Mouse (Mus musculus) forebrain, postnatal 0 days (tissue): ENCODE measurements at regions not wholly inside any gene's neighbourhood (a gene's known extent, or its start where the extent isn't known, plus 50 kb on each side); places are given as distances from the start of the nearest gene placed in this dataset.

Experiments used
- ATAC-seq: fragments of 200-750 bp; cut with Nextera tagmentation; 2 replicates; pipeline ENCODE4 v1.8.0; 2017; ENCODE audit warnings: mild to moderate bottlenecking, moderate library complexity
- DNase-seq: peaks from one replicate; pipeline ENCODE4 v3.0.0-alpha.2; 2015
- H3K27ac ChIP-seq: fragments of 300-500 bp; sonication (generic); 2 replicates; pipeline ENCODE4 v1.5.1; 2014; ENCODE audit warnings: low read depth, mild to moderate bottlenecking, antibody characterized with exemption, low read length, moderate library complexity, mixed read lengths
- H3K27me3 ChIP-seq: fragments of 300-500 bp; sonication (generic); 2 replicates; pipeline ENCODE4 v1.6.1; 2014; ENCODE audit warnings: mild to moderate bottlenecking, low read length, mixed read lengths; ENCODE audit not compliant: insufficient read depth
- H3K36me3 ChIP-seq: fragments of 300-500 bp; sonication (generic); 2 replicates; pipeline ENCODE4 v1.6.1; 2014; ENCODE audit warnings: mild to moderate bottlenecking, moderate library complexity; ENCODE audit not compliant: insufficient read depth
- H3K4me1 ChIP-seq: fragments of 300-500 bp; sonication (generic); 2 replicates; pipeline ENCODE4 v1.6.1; 2014; ENCODE audit warnings: antibody characterized with exemption; ENCODE audit not compliant: insufficient read depth
- H3K4me2 ChIP-seq: fragments of 300-500 bp; sonication (generic); 2 replicates; pipeline ENCODE4 v1.6.1; 2014; ENCODE audit warnings: low read depth, mild to moderate bottlenecking, moderate library complexity
- H3K4me3 ChIP-seq: fragments of 300-500 bp; sonication (generic); 2 replicates; pipeline ENCODE4 v1.5.1; 2014; ENCODE audit warnings: low read depth, low read length, mixed read lengths
- H3K9ac ChIP-seq: fragments of 300-500 bp; sonication (generic); 2 replicates; pipeline ENCODE4 v1.6.1; 2014; ENCODE audit warnings: mild to moderate bottlenecking
- H3K9me3 ChIP-seq: fragments of 300-500 bp; sonication (generic); 2 replicates; pipeline ENCODE4 v1.6.1; 2016; ENCODE audit warnings: low read length
- CTCF ChIP-seq: sonication (generic); IDR thresholded peaks from 2 replicates; pipeline ENCODE4 v1.5.1; 2016; ENCODE audit warnings: antibody characterized with exemption, control low read depth, low read depth
- WGBS: fragments of 180-500 bp; shearing (Covaris S2); extraction: QIAGEN DNeasy Blood & Tissue Kit; methylation state at CpG from one replicate; pipeline ENCODE4 v1.1.7; 2014; 5-methylcytosine and 5-hydroxymethylcytosine counted together

DNA sequence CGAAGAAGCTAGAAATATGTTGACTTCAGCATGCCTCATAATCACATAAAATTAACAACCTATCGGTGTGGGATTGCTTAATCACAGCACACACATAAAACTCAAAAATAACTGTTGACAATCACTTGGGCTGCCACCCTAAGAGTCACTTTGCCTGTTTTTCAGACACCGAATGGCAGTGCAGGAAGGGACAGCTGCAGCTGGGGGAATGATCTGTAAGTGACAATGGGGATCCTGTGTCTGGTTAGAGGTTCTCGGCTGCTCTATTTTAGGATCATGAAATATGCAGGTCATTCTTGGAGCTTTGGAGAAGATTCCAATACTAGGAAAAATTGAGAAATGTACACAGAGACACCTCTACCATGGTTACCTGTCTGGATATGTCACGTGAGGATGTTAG, 54.4 kb upstream of the Tcf12 start:
- Histone ChIP-seq H3K36me3 (no peaks in the 10 kb centered on the region), H3K4me2 (no peak overlapping the region), H3K4me3 (no peak overlapping the region), H3K9me3 (no peaks in the 10 kb centered on the region), H3K9ac (no peak overlapping the region), H3K27ac (no peak overlapping the region), H3K27me3 (no peaks in the 10 kb centered on the region), H3K4me1 (0 out of 2 replicates have a peak, but pooled peaks cover 3% of the 10 kb centered on the region)
- DNase-seq (no peak), ATAC-seq (no peak)
- TF ChIP-seq CTCF = no peak
- 62% methylated on average over 5 of the region's 5 CpGs for WGBS

DNA sequence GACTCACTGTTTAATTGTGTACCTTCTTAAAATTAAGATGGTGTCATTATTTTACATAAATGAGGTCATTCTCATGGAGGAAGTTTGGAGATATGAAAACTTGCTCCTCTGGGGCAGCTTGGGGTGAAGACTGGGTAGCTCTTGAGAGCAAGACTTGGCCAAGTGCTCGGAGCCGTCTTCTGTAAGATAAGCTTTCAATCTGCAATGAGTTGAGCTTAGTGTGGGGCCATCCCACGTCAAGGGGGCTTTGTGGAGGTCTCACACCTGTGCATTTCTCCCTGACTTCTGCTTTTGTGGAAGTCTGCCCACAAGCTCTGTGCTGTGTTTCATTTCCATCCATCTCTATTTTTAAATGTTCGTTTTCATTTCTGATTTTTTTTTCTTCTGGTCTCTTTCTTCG, 54.9 kb upstream of the Tcf12 start:
- Histone ChIP-seq H3K27me3 (no peaks in the 10 kb centered on the region), H3K9ac (no peak overlapping the region), H3K4me3 (no peak overlapping the region), H3K4me1 (0 out of 2 replicates have a peak, but pooled peaks cover 3% of the 10 kb centered on the region), H3K9me3 (no peaks in the 10 kb centered on the region), H3K4me2 (no peak overlapping the region), H3K36me3 (no peaks in the 10 kb centered on the region), H3K27ac (no peak overlapping the region)
- WGBS = 83% methylated on average over 5 of the region's 5 CpGs
- DNase-seq = no peak
- TF ChIP-seq CTCF = no peak
- ATAC-seq = no peak

DNA sequence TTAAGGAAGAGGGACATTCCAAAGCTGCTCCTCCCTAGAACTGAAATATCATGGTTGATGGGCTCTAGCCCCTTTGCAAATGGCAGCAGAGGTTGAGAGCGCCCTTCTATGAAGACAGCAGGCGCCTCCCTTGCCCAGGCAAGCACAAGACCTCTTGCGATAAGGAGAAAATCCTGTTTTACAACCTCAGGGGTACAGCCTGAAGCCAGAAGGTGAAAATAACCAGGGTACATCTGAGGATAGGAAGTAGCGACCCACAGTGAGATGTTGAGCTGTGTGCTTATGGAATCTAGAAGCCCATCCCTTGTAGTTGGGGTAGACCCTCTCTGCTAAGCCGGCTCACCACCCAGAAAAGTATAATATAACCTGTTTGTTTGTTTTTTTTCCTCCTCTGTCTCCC, 57.6 kb upstream of the Tcf12 start:
- no peaks in the 10 kb centered on the region for H3K36me3 ChIP-seq
- H3K9ac ChIP-seq = no peak overlapping the region
- TF ChIP-seq CTCF = no peak
- no peaks in the 10 kb centered on the region for H3K27me3 ChIP-seq
- no peak overlapping the region for H3K4me3 ChIP-seq
- no peak overlapping the region for H3K27ac ChIP-seq
- H3K4me2 ChIP-seq = no peak overlapping the region
- WGBS = 79% methylated on average over 5 of the region's 5 CpGs
- H3K4me1 ChIP-seq = 0 out of 2 replicates have a peak, but pooled peaks cover 3% of the 10 kb centered on the region
- DNase-seq (no peak), ATAC-seq (no peak)
- H3K9me3 ChIP-seq = no peaks in the 10 kb centered on the region

DNA sequence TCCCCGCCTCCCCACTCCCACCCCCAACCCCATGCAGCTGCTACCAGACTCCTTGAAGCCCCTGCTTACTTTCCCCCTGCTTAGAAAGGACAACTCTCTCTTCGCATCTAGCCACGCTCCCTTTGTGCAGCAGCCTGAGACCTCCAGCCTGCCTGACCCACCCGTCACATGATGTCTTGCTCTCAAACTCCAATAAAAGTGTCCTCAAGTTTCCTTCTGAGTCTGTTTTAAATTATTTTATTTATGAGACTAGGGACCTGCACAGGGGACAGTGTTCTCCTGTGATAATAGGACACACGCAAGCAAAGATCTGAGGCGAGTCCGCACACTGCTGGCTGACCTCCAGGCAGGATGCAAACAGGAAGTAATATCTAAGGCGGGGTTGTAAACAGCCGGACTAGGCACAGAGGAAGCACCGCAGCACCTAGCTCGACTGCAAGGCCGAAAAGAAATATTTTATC, 58.1 kb upstream of the Tcf12 start:
- no peak; the same call in 1 of the 2 replicates for ATAC-seq
- H3K36me3 ChIP-seq = no peaks in the 10 kb centered on the region
- no peak for TF ChIP-seq CTCF
- no peak overlapping the region for H3K9ac ChIP-seq
- no peak for DNase-seq
- H3K27ac ChIP-seq = no peak overlapping the region
- peak overlapping the region; percentile 33 for H3K4me2 ChIP-seq
- 0 out of 2 replicates have a peak, but pooled peaks cover 3% of the 10 kb centered on the region for H3K4me1 ChIP-seq
- WGBS = 8% methylated on average over 12 of the region's 12 CpGs
- H3K4me3 ChIP-seq = peak overlapping the region; percentile 6; the same call in 1 of the 2 replicates
- H3K9me3 ChIP-seq = no peaks in the 10 kb centered on the region
- H3K27me3 ChIP-seq = no peaks in the 10 kb centered on the region

DNA sequence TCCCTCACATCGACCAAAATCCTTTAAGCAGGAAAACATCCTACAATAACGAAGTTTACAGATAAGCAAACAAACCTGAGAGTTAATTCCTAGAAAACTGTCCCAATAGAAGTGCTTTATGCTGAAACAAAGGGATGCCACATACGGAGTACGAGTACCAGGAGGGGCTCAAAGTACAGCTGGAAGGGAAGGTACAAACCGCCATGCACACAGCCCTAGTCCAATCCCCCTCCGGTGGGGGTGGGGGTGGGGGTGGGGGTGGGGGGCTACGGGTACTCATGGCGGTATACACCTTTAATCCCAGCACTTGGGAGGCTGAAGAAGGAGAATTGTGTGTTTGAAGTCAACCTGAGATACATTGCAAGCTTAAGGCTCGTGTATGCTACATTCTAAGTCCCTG, 58.6 kb upstream of the Tcf12 start:
- 6% methylated on average over 9 of the region's 9 CpGs for WGBS
- no peak overlapping the region for H3K9ac ChIP-seq
- H3K36me3 ChIP-seq = no peaks in the 10 kb centered on the region
- ATAC-seq (no peak), DNase-seq (no peak)
- no peak overlapping the region for H3K27ac ChIP-seq
- peak overlapping the region; percentile 33 for H3K4me2 ChIP-seq
- H3K9me3 ChIP-seq = 0 out of 2 replicates have a peak, but pooled peaks cover 3% of the 10 kb centered on the region
- no peaks in the 10 kb centered on the region for H3K27me3 ChIP-seq
- H3K4me3 ChIP-seq = 0 out of 2 replicates have a peak overlapping the region, but pooled peaks have one; percentile 6
- no peak for TF ChIP-seq CTCF
- H3K4me1 ChIP-seq = 0 out of 2 replicates have a peak, but pooled peaks cover 3% of the 10 kb centered on the region

DNA sequence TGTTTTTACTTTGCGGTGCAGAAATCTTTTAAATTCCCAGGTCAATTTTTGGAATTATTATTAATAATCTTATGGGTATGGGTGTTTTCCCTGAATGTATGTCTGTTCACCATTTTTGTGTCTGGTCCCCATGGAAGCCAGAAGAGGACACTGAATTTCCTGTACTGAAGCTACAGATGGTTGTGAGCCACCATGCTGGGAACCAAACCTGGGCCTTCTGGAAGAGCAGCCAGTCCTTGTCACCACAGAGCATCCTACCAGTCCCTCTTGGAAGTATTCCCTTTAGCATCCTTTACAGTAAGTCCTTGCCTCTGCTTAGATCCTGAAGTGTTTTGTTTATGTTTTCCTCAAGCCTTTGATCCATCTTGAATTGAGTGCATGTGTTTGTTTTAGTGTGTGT, 60.7 kb upstream of the Tcf12 start:
- Histone ChIP-seq H3K27ac (no peak overlapping the region), H3K27me3 (no peaks in the 10 kb centered on the region), H3K36me3 (no peaks in the 10 kb centered on the region), H3K4me2 (no peak overlapping the region), H3K4me3 (no peak overlapping the region), H3K9me3 (0 out of 2 replicates have a peak, but pooled peaks cover 6% of the 10 kb centered on the region), H3K9ac (no peak overlapping the region), H3K4me1 (0 out of 2 replicates have a peak, but pooled peaks cover 3% of the 10 kb centered on the region)
- WGBS = 69% methylated on average over 1 of the region's 1 CpGs
- ATAC-seq (no peak), DNase-seq (no peak)
- TF ChIP-seq CTCF = no peak

DNA sequence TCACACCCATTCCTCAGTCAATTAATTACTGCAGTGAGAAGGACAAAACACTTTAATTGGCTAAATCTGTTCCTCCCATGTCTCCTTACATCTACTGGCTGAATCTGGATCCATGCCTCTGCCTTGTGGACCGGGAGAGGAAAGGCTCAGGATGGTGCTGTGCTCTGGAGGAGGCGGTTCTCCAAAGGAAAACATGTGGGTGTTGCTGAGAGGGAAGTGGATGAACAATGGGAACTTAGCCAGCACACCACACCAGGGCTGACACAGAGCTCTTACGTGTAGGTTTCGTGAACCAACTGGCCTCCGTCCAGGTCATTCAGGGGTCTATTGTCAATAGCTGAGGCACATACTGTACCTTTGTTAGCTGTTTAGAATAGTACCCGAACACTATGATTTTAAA, 69.3 kb upstream of the Tcf12 start:
- Histone ChIP-seq H3K27me3 (no peaks in the 10 kb centered on the region), H3K4me3 (no peak overlapping the region), H3K4me1 (no peaks in the 10 kb centered on the region), H3K9me3 (no peaks in the 10 kb centered on the region), H3K4me2 (no peak overlapping the region), H3K27ac (no peak overlapping the region), H3K36me3 (no peaks in the 10 kb centered on the region), H3K9ac (no peak overlapping the region)
- 38% methylated on average over 6 of the region's 6 CpGs for WGBS
- DNase-seq = no peak
- no peak for TF ChIP-seq CTCF
- no peak for ATAC-seq
